Mouse (Mus musculus): ENCODE results near the gene Vps35l. TPM values are rescaled to one million over a fixed set of nuclear protein-coding genes. Genes with fewer than 3 reads are reported as not detected.

Gene Vps35l
- polyA plus RNA-seq, 1 experiment from 2014 or later, result 67.0 TPM

DNA sequence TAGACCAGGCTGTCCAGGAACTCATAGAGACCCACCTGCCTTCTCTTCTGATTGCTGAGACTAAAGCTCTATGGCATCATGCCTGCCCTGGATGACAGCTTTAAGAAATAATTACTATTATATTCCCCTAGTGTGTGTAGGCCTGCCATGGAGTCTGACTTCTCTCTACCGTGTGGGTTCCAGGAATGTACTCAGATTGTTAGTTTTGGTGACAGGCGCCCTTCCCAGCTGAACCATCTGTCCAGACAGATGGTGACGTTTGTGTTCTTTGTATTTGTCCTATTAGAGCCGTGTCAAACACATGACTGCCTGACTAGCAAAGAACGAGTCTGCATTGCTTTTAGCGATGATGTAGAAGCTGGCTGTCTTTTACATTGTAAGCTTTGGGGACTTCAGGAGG is 38.5 kb downstream of the Vps35l start:
- H3K4me2 ChIP-seq (ENCODE audit: low read depth, low read length), result no peak overlapping the region
- no peak overlapping the region for H3K4me3 ChIP-seq (ENCODE audit: low read length)
- H3K4me1 ChIP-seq (replicated peaks; ENCODE audit: control insufficient read depth, insufficient read depth, low read length), result peaks cover 5% of the 10 kb centered on the region; the same call in 1 of the 2 replicates
- H3K9me3 ChIP-seq (ENCODE audit: control insufficient read depth, low read length), result no peaks in the 10 kb centered on the region
- H3K9ac ChIP-seq (ENCODE audit: low read length), result no peak overlapping the region
- no peaks in the 10 kb centered on the region for H3K27me3 ChIP-seq (ENCODE audit: control insufficient read depth, insufficient read depth, low read depth, low read length)
- 66% methylated on average over 6 of the region's 6 CpGs for WGBS
- peaks cover 14% of the 10 kb centered on the region for H3K36me3 ChIP-seq (ENCODE audit: control insufficient read depth, insufficient read depth, low read length)
- H3K27ac ChIP-seq (ENCODE audit: low read length), result no peak overlapping the region
- no peak for ATAC-seq (ENCODE audit: low read depth)

DNA sequence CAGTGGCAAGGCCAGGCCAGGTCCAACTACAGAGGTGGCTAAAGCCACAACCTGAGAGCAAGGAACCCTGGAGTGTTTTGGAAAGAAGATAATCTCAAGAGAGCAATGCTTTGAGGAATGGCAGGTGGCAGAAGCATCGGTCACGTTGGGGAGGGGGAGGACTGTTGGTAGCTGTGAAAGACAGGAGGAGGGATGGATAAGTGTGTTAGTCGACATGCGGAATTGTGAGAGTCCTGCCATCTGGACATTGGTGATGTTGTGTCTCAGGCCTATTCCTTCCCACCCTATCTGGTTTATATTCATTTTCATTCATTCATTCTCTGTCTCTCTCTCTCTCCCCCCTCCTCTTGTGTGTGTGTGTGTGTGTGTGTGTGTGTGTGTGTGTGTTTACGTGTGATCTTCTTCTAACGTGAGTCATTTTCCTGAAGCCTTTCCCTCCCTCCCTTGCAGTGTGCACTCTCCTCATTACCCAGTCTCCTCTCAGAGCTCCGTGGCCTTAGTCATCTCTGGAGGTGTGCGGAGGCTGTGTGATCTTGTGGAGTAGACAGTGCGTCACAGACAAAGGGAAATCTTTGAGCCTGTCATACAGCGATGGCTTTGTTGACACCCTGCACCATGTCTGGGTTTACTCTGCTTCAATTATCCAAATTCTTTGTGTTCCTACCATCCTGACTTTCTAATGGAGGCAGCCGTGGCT is 43.4 kb downstream of the Vps35l start:
- H3K4me3 ChIP-seq (ENCODE audit: low read length), result no peak overlapping the region

DNA sequence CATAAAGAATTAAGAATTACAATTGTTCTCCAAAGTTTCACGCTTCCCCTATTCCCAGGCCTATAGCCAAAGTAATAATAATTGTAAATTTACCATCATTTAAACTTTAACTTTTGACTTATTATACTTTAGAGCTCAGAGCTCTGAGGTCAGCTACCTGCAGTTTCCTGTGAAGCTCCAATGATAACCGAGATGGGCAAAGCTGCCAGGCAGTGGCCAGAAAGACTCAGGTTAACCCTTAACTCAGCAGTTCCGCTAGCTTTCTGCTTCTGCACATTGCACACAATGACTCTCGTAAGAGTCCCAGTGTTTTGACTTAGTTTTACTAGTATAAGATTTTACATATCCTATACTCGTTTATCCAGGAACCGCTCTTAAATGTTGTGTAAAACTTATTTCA is 46.1 kb downstream of the Vps35l start:
- Histone ChIP-seq H3K4me3 (ENCODE audit: low read length) (no peak overlapping the region), H3K27me3 (ENCODE audit: control insufficient read depth, insufficient read depth, low read depth, low read length) (no peaks in the 10 kb centered on the region), H3K4me1 (replicated peaks; ENCODE audit: control insufficient read depth, insufficient read depth, low read length) (no peaks in the 10 kb centered on the region), H3K9me3 (ENCODE audit: control insufficient read depth, low read length) (no peaks in the 10 kb centered on the region), H3K4me2 (ENCODE audit: low read depth, low read length) (no peak overlapping the region), H3K36me3 (ENCODE audit: control insufficient read depth, insufficient read depth, low read length) (no peaks in the 10 kb centered on the region), H3K27ac (ENCODE audit: low read length) (no peak overlapping the region), H3K9ac (ENCODE audit: low read length) (no peak overlapping the region)
- ATAC-seq (ENCODE audit: low read depth), result no peak
- 82% methylated on average over 6 of the region's 6 CpGs for WGBS

More for the DNA sequence above, 43.4 kb downstream of the Vps35l start:
- WGBS, result 77% methylated on average over 11 of the region's 11 CpGs
- no peaks in the 10 kb centered on the region for H3K9me3 ChIP-seq (ENCODE audit: control insufficient read depth, low read length)
- peaks cover 9% of the 10 kb centered on the region for H3K36me3 ChIP-seq (ENCODE audit: control insufficient read depth, insufficient read depth, low read length)
- H3K27me3 ChIP-seq (ENCODE audit: control insufficient read depth, insufficient read depth, low read depth, low read length), result no peaks in the 10 kb centered on the region
- no peak for ATAC-seq (ENCODE audit: low read depth)
- no peak overlapping the region for H3K27ac ChIP-seq (ENCODE audit: low read length)
- H3K4me1 ChIP-seq (replicated peaks; ENCODE audit: control insufficient read depth, insufficient read depth, low read length), result no peaks in the 10 kb centered on the region
- H3K4me2 ChIP-seq (ENCODE audit: low read depth, low read length), result no peak overlapping the region
- H3K9ac ChIP-seq (ENCODE audit: low read length), result no peak overlapping the region

DNA sequence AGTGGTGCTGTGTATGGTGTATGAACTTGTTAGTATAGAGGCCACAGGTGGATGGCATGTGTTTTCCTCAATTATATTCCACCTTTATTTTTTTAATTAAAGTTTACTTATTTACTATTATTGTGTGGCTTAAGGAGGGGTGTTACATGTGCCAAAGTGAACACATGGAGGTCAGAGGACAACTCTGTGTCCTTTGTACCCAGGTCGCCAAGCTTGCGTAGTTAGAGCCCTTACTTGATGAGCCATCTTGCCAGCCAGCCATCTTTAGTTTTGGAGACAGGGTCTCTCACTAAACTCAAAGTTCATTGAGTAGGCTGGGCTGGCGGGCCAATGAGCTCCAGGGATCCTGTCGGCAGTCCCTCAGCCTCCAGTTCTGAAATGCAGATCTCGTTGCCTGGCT is 47.3 kb downstream of the Vps35l start:
- Histone ChIP-seq H3K4me3 (ENCODE audit: low read length) (no peak overlapping the region), H3K9ac (ENCODE audit: low read length) (no peak overlapping the region), H3K9me3 (ENCODE audit: control insufficient read depth, low read length) (no peaks in the 10 kb centered on the region), H3K4me1 (replicated peaks; ENCODE audit: control insufficient read depth, insufficient read depth, low read length) (no peaks in the 10 kb centered on the region), H3K27ac (ENCODE audit: low read length) (no peak overlapping the region), H3K4me2 (ENCODE audit: low read depth, low read length) (no peak overlapping the region), H3K36me3 (ENCODE audit: control insufficient read depth, insufficient read depth, low read length) (0 out of 2 replicates have a peak, but pooled peaks cover 4% of the 10 kb centered on the region), H3K27me3 (ENCODE audit: control insufficient read depth, insufficient read depth, low read depth, low read length) (no peaks in the 10 kb centered on the region)
- no peak for ATAC-seq (ENCODE audit: low read depth)
- 87% methylated on average over 5 of the region's 5 CpGs for WGBS

DNA sequence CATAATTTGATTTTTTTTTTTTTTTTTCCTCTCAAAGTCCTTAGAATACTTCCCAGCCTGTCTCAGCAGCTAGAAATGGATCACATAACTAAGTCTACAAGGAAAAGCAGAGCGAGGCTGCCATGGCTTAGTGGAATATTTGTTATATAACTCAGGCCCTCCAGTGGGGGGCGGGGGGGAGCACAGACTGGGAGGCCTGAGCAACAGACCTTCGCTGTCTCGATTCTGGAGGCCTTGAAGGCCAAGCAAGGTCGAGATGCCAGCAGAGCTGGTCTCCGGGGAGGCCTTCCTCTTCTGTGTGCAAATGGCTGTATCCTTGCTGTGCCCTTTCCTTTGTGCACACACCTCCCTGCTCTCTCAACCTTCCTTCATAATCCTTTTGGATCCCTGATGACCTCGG is 48.5 kb downstream of the Vps35l start:
- H3K4me1 ChIP-seq (replicated peaks; ENCODE audit: control insufficient read depth, insufficient read depth, low read length), result no peaks in the 10 kb centered on the region
- ATAC-seq (ENCODE audit: low read depth), result no peak
- H3K27ac ChIP-seq (ENCODE audit: low read length), result no peak overlapping the region
- 59% methylated on average over 7 of the region's 7 CpGs for WGBS
- peaks cover 6% of the 10 kb centered on the region; the same call in 1 of the 2 replicates for H3K36me3 ChIP-seq (ENCODE audit: control insufficient read depth, insufficient read depth, low read length)
- no peak overlapping the region for H3K4me3 ChIP-seq (ENCODE audit: low read length)
- H3K9ac ChIP-seq (ENCODE audit: low read length), result no peak overlapping the region
- no peaks in the 10 kb centered on the region for H3K9me3 ChIP-seq (ENCODE audit: control insufficient read depth, low read length)
- H3K4me2 ChIP-seq (ENCODE audit: low read depth, low read length), result no peak overlapping the region
- H3K27me3 ChIP-seq (ENCODE audit: control insufficient read depth, insufficient read depth, low read depth, low read length), result no peaks in the 10 kb centered on the region

DNA sequence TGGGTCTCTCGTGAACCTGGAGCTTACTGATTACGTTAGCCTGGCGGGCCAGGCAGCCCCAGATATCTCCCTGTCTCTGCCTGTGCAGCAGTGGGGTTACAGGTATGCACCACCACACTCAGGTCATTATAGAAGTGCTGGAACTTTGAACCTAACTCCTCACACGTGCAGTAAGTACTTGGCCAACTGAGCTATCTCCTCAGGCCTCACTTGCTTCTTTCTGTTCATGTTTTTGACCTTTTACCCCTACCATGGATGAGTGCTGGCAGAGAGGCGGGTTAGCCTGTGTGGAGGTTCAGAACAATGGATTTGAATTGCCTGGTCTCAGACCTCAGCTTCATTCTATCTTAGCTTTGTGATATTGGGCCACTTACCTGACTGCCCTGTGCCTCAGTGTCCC is 50.3 kb downstream of the Vps35l start:
- Histone ChIP-seq H3K9ac (ENCODE audit: low read length) (no peak overlapping the region), H3K4me2 (ENCODE audit: low read depth, low read length) (no peak overlapping the region), H3K27ac (ENCODE audit: low read length) (no peak overlapping the region), H3K36me3 (ENCODE audit: control insufficient read depth, insufficient read depth, low read length) (peaks cover 10% of the 10 kb centered on the region; the same call in 1 of the 2 replicates), H3K4me1 (replicated peaks; ENCODE audit: control insufficient read depth, insufficient read depth, low read length) (no peaks in the 10 kb centered on the region), H3K27me3 (ENCODE audit: control insufficient read depth, insufficient read depth, low read depth, low read length) (no peaks in the 10 kb centered on the region), H3K4me3 (ENCODE audit: low read length) (no peak overlapping the region), H3K9me3 (ENCODE audit: control insufficient read depth, low read length) (no peaks in the 10 kb centered on the region)
- 87% methylated on average over 5 of the region's 5 CpGs for WGBS
- no peak for ATAC-seq (ENCODE audit: low read depth)

DNA sequence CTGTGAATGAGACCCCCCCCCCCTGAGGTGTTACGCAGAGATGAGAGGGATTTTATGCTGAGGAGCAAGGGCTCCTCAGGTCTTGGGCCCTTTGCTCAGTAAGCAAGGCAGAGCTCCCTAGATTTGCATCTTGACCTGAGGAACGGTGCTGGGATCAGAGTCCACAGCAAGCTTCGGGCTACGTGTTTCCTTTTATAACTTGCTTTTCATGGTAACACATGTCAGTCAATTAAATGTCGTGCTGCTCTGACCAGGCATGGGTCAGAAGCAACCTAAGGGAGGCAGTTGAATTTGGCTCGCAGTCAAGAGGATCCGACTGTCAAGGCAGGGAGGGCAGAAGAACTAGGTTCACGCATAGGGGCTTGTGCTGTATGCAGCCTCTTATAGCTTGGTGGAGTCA is 53.9 kb downstream of the Vps35l start:
- 79% methylated on average over 8 of the region's 8 CpGs for WGBS
- Histone ChIP-seq H3K4me3 (ENCODE audit: low read length) (no peak overlapping the region), H3K36me3 (ENCODE audit: control insufficient read depth, insufficient read depth, low read length) (peaks cover 13% of the 10 kb centered on the region), H3K9ac (ENCODE audit: low read length) (no peak overlapping the region), H3K27me3 (ENCODE audit: control insufficient read depth, insufficient read depth, low read depth, low read length) (no peaks in the 10 kb centered on the region), H3K4me1 (replicated peaks; ENCODE audit: control insufficient read depth, insufficient read depth, low read length) (no peaks in the 10 kb centered on the region), H3K9me3 (ENCODE audit: control insufficient read depth, low read length) (no peaks in the 10 kb centered on the region), H3K4me2 (ENCODE audit: low read depth, low read length) (no peak overlapping the region), H3K27ac (ENCODE audit: low read length) (no peak overlapping the region)
- ATAC-seq (ENCODE audit: low read depth), result no peak

DNA sequence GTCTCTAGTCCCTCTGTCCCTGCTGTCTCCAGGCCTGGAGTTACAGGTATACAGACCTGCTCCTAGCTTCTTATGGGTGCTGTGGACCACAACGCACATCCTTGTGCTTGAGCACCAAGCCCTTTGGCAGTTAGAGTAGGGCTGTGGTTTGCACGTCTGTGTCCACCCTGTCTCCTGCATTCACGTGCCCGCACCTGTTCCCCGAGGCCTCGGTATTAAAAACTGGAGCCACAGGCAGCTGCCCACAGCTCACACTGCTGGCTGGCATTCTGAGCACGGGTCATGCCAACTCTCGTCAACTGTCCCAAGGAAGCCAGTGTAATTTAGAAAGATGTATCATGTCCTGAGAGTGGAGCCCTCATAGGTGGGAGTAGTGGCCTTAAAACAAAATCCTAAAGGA is 55.8 kb downstream of the Vps35l start:
- Histone ChIP-seq H3K27ac (ENCODE audit: low read length) (no peak overlapping the region), H3K9ac (ENCODE audit: low read length) (no peak overlapping the region), H3K4me1 (replicated peaks; ENCODE audit: control insufficient read depth, insufficient read depth, low read length) (no peaks in the 10 kb centered on the region), H3K4me3 (ENCODE audit: low read length) (no peak overlapping the region), H3K4me2 (ENCODE audit: low read depth, low read length) (no peak overlapping the region), H3K27me3 (ENCODE audit: control insufficient read depth, insufficient read depth, low read depth, low read length) (no peaks in the 10 kb centered on the region), H3K9me3 (ENCODE audit: control insufficient read depth, low read length) (no peaks in the 10 kb centered on the region), H3K36me3 (ENCODE audit: control insufficient read depth, insufficient read depth, low read length) (peaks cover 14% of the 10 kb centered on the region)
- WGBS, result 87% methylated on average over 8 of the region's 8 CpGs
- no peak for ATAC-seq (ENCODE audit: low read depth)

DNA sequence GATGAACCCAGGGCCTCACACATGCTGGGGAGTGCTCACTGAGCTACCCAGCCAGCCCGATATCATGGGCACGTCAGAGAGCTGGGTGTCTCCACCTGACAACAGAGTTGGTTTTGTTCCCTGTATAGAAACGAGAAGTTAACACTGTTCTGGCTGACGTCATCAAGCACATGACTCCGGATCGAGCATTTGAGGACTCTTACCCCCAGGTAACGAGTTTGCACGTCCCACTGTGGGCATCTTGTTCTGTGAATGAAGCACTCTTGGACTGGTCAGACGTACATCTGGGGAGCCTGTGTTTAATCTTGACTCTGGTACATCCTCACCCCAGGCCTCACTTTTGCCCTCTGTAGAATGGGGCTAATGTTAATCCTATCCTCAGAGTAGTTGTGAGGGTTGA is 56.8 kb downstream of the Vps35l start:
- no peak overlapping the region for H3K4me2 ChIP-seq (ENCODE audit: low read depth, low read length)
- no peaks in the 10 kb centered on the region for H3K4me1 ChIP-seq (replicated peaks; ENCODE audit: control insufficient read depth, insufficient read depth, low read length)
- H3K9ac ChIP-seq (ENCODE audit: low read length), result no peak overlapping the region
- H3K27me3 ChIP-seq (ENCODE audit: control insufficient read depth, insufficient read depth, low read depth, low read length), result no peaks in the 10 kb centered on the region
- no peaks in the 10 kb centered on the region for H3K9me3 ChIP-seq (ENCODE audit: control insufficient read depth, low read length)
- no peak overlapping the region for H3K4me3 ChIP-seq (ENCODE audit: low read length)
- WGBS, result 73% methylated on average over 9 of the region's 9 CpGs
- peaks cover 16% of the 10 kb centered on the region for H3K36me3 ChIP-seq (ENCODE audit: control insufficient read depth, insufficient read depth, low read length)
- no peak overlapping the region for H3K27ac ChIP-seq (ENCODE audit: low read length)
- no peak for ATAC-seq (ENCODE audit: low read depth)

DNA sequence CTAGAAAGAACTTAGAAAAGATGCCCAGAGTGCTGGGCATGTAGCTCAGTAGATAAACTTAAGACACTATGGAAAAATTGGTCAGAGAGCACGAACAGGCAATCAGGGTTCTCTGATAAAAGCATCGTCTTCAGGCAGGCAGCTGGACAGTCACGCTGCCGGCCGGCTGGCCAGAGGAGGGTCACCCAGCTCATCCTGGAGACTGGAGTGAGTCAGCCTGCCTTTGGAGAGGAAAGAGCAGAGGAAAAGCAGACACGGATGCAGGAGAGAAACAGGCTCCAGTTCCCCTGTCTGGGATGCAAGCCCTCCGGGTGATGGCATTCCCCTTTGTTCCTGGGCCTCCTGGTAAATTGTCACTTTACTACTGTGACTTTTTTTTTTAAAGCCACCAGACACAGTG is 57.6 kb downstream of the Vps35l start:
- ATAC-seq (ENCODE audit: low read depth), result no peak
- H3K36me3 ChIP-seq (ENCODE audit: control insufficient read depth, insufficient read depth, low read length), result peaks cover 16% of the 10 kb centered on the region
- no peak overlapping the region for H3K4me2 ChIP-seq (ENCODE audit: low read depth, low read length)
- H3K27me3 ChIP-seq (ENCODE audit: control insufficient read depth, insufficient read depth, low read depth, low read length), result no peaks in the 10 kb centered on the region
- H3K4me1 ChIP-seq (replicated peaks; ENCODE audit: control insufficient read depth, insufficient read depth, low read length), result no peaks in the 10 kb centered on the region
- H3K9me3 ChIP-seq (ENCODE audit: control insufficient read depth, low read length), result no peaks in the 10 kb centered on the region
- H3K4me3 ChIP-seq (ENCODE audit: low read length), result no peak overlapping the region
- no peak overlapping the region for H3K9ac ChIP-seq (ENCODE audit: low read length)
- WGBS, result 73% methylated on average over 7 of the region's 7 CpGs
- no peak overlapping the region for H3K27ac ChIP-seq (ENCODE audit: low read length)

Measured in lung, embryonic 16.5 days (tissue).